ENCODE assay signal across 17 mouse cellular contexts in the genomic region with DNA sequence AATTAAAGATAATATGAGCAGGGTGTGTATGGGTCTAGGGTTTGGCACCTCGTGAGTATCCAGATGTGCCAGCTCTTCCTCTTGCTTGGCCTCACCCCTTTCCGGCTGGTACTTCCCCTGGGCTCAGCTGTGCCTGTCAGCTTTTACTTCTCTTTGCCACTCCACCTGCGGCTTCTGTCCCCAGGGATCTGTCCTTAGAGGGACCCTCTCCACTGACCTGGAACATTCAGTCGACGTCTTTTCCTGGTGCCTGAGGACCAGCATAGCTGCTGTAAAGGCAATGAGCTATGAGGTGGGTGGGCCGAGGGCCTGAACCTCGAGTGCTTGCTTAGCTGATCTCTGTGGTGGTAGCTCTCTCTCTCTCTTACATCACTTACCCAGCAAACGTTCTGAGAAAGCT. TPM values are rescaled to one million over a fixed set of nuclear protein-coding genes. Genes with fewer than 3 reads are reported as not detected.
DNase-seq lines count a peak whose midpoint lies in the region; ATAC-seq lines count a peak whose summit lies in the region.
"Had no signal": no experiment of that assay in that cellular context is flagged by ENCODE, and none has a peak within 500 bp of the region (broad histone marks: within the 10 kb centered on the region; RNA-seq: fewer than 3 reads in every experiment).

No protein-coding gene starts in this region.

- no peak overlapping the region for H3K4me2 ChIP-seq in liver, embryonic 16.5 days (ENCODE audit: low read depth, low read length)
- H3K4me2 ChIP-seq: hindbrain, embryonic 15.5 days; limb, embryonic 12.5 days; lung, embryonic 15.5 days; neural tube, embryonic 15.5 days had no signal

- H3K36me3 ChIP-seq in liver, embryonic 16.5 days (ENCODE audit: control insufficient read depth, insufficient read depth) = no peaks in the 10 kb centered on the region
- H3K36me3 ChIP-seq: hindbrain, embryonic 15.5 days; limb, embryonic 12.5 days; lung, embryonic 15.5 days; neural tube, embryonic 15.5 days had no signal

- no peak overlapping the region for H3K27ac ChIP-seq in liver, embryonic 16.5 days (ENCODE audit: low read length)
- H3K27ac ChIP-seq: hindbrain, embryonic 15.5 days; limb, embryonic 12.5 days; lung, embryonic 15.5 days; neural tube, embryonic 15.5 days had no signal

- H3K4me1 ChIP-seq in liver, embryonic 16.5 days (ENCODE audit: control insufficient read depth, low read depth, low read length) = no peaks in the 10 kb centered on the region
- H3K4me1 ChIP-seq: hindbrain, embryonic 15.5 days; limb, embryonic 12.5 days; lung, embryonic 15.5 days; neural tube, embryonic 15.5 days had no signal

- no peak overlapping the region for H3K9ac ChIP-seq in liver, embryonic 16.5 days (ENCODE audit: low read depth, low read length)
- H3K9ac ChIP-seq: forebrain, postnatal 0 days; hindbrain, embryonic 15.5 days; limb, embryonic 12.5 days; lung, embryonic 15.5 days; neural tube, embryonic 15.5 days had no signal

- WGBS in liver, embryonic 16.5 days (ENCODE audit: insufficient replicate concordance) = 35% methylated on average over 8 of the region's 8 CpGs

- H3K27me3 ChIP-seq in liver, embryonic 16.5 days (ENCODE audit: control insufficient read depth, insufficient read depth, low read depth, low read length) = no peaks in the 10 kb centered on the region
- H3K27me3 ChIP-seq: hindbrain, embryonic 15.5 days; limb, embryonic 12.5 days; lung, embryonic 15.5 days; neural tube, embryonic 15.5 days had no signal

- H3K4me3 ChIP-seq in liver, embryonic 16.5 days (ENCODE audit: low read depth, low read length) = no peak overlapping the region
- H3K4me3 ChIP-seq: hindbrain, embryonic 15.5 days; limb, embryonic 12.5 days; lung, embryonic 15.5 days; neural tube, embryonic 15.5 days had no signal

- DNase-seq in liver = no peak
- DNase-seq in T-cell, adult 2 months (ENCODE audit: low spot score) = peak; percentile 30
- peak; percentile 24 for DNase-seq in thymus, postnatal 14 days
- DNase-seq in layer of hippocampus, postnatal 25 days (ENCODE audit: extremely low spot score in 1 of 2, low spot score in 1 of 2) = no peak
- DNase-seq in right cerebral cortex, postnatal 14 days = no peak
- no peak for DNase-seq in layer of hippocampus, postnatal 14 days (ENCODE audit: low spot score in 2 of 2)
- DNase-seq: forebrain, postnatal 0 days; gastrocnemius, postnatal 36 days; kidney, adult 9 months; layer of hippocampus, adult 9-11 months; right cerebral cortex, adult 18-20 months had no signal

- H3K9me3 ChIP-seq in liver, embryonic 16.5 days (replicated peaks; ENCODE audit: control insufficient read depth, low read length) = no peaks in the 10 kb centered on the region
- H3K9me3 ChIP-seq: hindbrain, embryonic 15.5 days; limb, embryonic 12.5 days; lung, embryonic 15.5 days; neural tube, embryonic 15.5 days had no signal

- peak; percentile 33; the same call in 1 of the 2 replicates for ATAC-seq in liver, embryonic 16.5 days (ENCODE audit: low read depth)
- peak; percentile 51; the same call in 1 of the 2 replicates for ATAC-seq in megakaryocyte-erythroid progenitor cell, adult 5-6 weeks (replicated peaks; ENCODE audit: low FRiP score, low TSS enrichment, poor library complexity, severe bottlenecking)
- ATAC-seq: forebrain, postnatal 0 days had no signal

RNA-seq across cellular contexts. Expression of a gene that starts 25.0 kb away (rescaled TPM):
- 0.47 and 0.83 TPM in 2 replicates for polyA plus RNA-seq in liver, embryonic 16.5 days (2015; fragmentation: Nextera tagmentation; extraction: Ambion mirVana)
- total RNA-seq in megakaryocyte-erythroid progenitor cell, adult 5-6 weeks (2014; fragmentation: Nextera tagmentation) = 9.3 and 20.8 TPM in 2 replicates
- 21.3 and 26.5 TPM in 2 replicates for total RNA-seq in megakaryocyte-erythroid progenitor cell, adult 5-6 weeks (2017)
- total RNA-seq in layer of hippocampus, postnatal 25 days (2021) = 100 to 1,000 TPM; 563 to 635 TPM
- total RNA-seq in layer of hippocampus, postnatal 14 days (2021) = 100 to 1,000 TPM; 592 to 608 TPM

Comparison
In these comparisons a context has a peak if more than half of its experiments do, and no peak if none do; other contexts are left out.
1. DNase-seq: peak in T-cell, adult 2 months (single experiment) and thymus, postnatal 14 days (single experiment); none in liver (single experiment), layer of hippocampus, postnatal 25 days (0 of 2), right cerebral cortex, postnatal 14 days (single experiment) and layer of hippocampus, postnatal 14 days (0 of 2).
2. RNA of a gene that starts 25.0 kb away (total RNA-seq): 563 to 635 TPM in layer of hippocampus, postnatal 25 days and 592 to 608 TPM in layer of hippocampus, postnatal 14 days; 9.3 to 26.5 TPM in megakaryocyte-erythroid progenitor cell, adult 5-6 weeks; every median in the first group is over 10 times any median in the second.